Mouse (Mus musculus) hindbrain, embryonic 12.5 days (tissue): Measurements from ENCODE around the gene Syngr3. TPM values are rescaled to one million over a fixed set of nuclear protein-coding genes. Genes with fewer than 3 reads are reported as not detected.

Experiments
- ATAC-seq: fragments of 200-750 bp; cut with Nextera tagmentation; 2 replicates; pipeline ENCODE4 v1.8.0; 2017; ENCODE audit warnings: moderate TSS enrichment; ENCODE audit not compliant: low FRiP score
- H3K27ac ChIP-seq: fragments of 300-500 bp; sonication (generic); 2 replicates; pipeline ENCODE4 v1.5.1; 2016; ENCODE audit warnings: mild to moderate bottlenecking
- H3K27me3 ChIP-seq: fragments of 300-500 bp; sonication (generic); 2 replicates; pipeline ENCODE4 v1.6.1; 2016; ENCODE audit warnings: mild to moderate bottlenecking
- H3K36me3 ChIP-seq: fragments of 300-500 bp; sonication (generic); 2 replicates; pipeline ENCODE4 v1.6.1; 2016; ENCODE audit warnings: mild to moderate bottlenecking
- H3K4me1 ChIP-seq: fragments of 300-500 bp; sonication (generic); 2 replicates; pipeline ENCODE4 v1.6.1; 2016
- H3K4me2 ChIP-seq: fragments of 300-500 bp; sonication (generic); replicated peaks from 2 replicates; pipeline ENCODE4 v1.6.1; 2016; ENCODE audit warnings: mild to moderate bottlenecking
- H3K4me3 ChIP-seq: fragments of 300-500 bp; sonication (generic); 2 replicates; pipeline ENCODE4 v1.5.1; 2016; ENCODE audit warnings: mild to moderate bottlenecking
- H3K9ac ChIP-seq: fragments of 300-500 bp; sonication (generic); 2 replicates; pipeline ENCODE4 v1.6.1; 2016; ENCODE audit warnings: mild to moderate bottlenecking, moderate library complexity
- H3K9me3 ChIP-seq: fragments of 300-500 bp; sonication (generic); replicated peaks from 2 replicates; pipeline ENCODE4 v1.6.1; 2016; ENCODE audit warnings: mild to moderate bottlenecking
- WGBS: fragments of 180-500 bp; shearing (Covaris S2); methylation state at CpG from one replicate; pipeline ENCODE4 v1.1.7; 2016; 5-methylcytosine and 5-hydroxymethylcytosine counted together
- polyA plus RNA-seq: library from polyadenylated mRNA; unstranded; fragments of >200 nt; fragmentation: Nextera tagmentation; extraction: Ambion mirVana; gene quantifications from 2 replicates; pipeline ENCODE4 v1.2.1, GENCODE M21; 2016

Syngr3 gene
- polyA plus RNA-seq, 1 experiment from 2014 or later = 32.1 TPM

GRCm38 (mm10) chr17:24648731-24649377, 40.9 kb downstream of the Syngr3 start:
- Histone ChIP-seq H3K27ac (no peak overlapping the region), H3K4me2 (peak overlapping the region; percentile 97), H3K9me3 (no peaks in the 10 kb centered on the region), H3K4me3 (peak overlapping the region; percentile 66), H3K9ac (peak overlapping the region; percentile 84; the same call in 1 of the 2 replicates), H3K36me3 (no peaks in the 10 kb centered on the region), H3K4me1 (peaks cover 28% of the 10 kb centered on the region), H3K27me3 (peaks cover 44% of the 10 kb centered on the region)
- no peak for ATAC-seq
- 76% methylated on average over 10 of the region's 10 CpGs for WGBS

GRCm38 (mm10) chr17:24647493-24647892, 42.3 kb downstream of the Syngr3 start:
- no peak overlapping the region for H3K4me2 ChIP-seq
- no peak overlapping the region for H3K27ac ChIP-seq
- no peak for ATAC-seq
- no peaks in the 10 kb centered on the region for H3K36me3 ChIP-seq
- H3K9me3 ChIP-seq = no peaks in the 10 kb centered on the region
- peaks cover 44% of the 10 kb centered on the region for H3K27me3 ChIP-seq
- peaks cover 34% of the 10 kb centered on the region for H3K4me1 ChIP-seq
- H3K4me3 ChIP-seq = no peak overlapping the region
- 88% methylated on average over 11 of the region's 11 CpGs for WGBS
- H3K9ac ChIP-seq = no peak overlapping the region

- H3K4me1 ChIP-seq = peaks cover 34% of the 10 kb centered on the region
- H3K36me3 ChIP-seq = no peaks in the 10 kb centered on the region
- no peak overlapping the region for H3K27ac ChIP-seq
- no peaks in the 10 kb centered on the region for H3K9me3 ChIP-seq
- ATAC-seq = no peak
- no peak overlapping the region for H3K9ac ChIP-seq
- H3K4me3 ChIP-seq = no peak overlapping the region
- no peak overlapping the region for H3K4me2 ChIP-seq
- WGBS = 93% methylated on average over 4 of the region's 4 CpGs
- peaks cover 37% of the 10 kb centered on the region for H3K27me3 ChIP-seq
Observed at GRCm38 (mm10) chr17:24646381-24646780, 43.4 kb downstream of the Syngr3 start.

GRCm38 (mm10) chr17:24645916-24646315, 43.8 kb downstream of the Syngr3 start:
- no peak overlapping the region for H3K27ac ChIP-seq
- 81% methylated on average over 3 of the region's 3 CpGs for WGBS
- ATAC-seq = no peak
- H3K9me3 ChIP-seq = no peaks in the 10 kb centered on the region
- H3K36me3 ChIP-seq = no peaks in the 10 kb centered on the region
- peaks cover 32% of the 10 kb centered on the region for H3K27me3 ChIP-seq
- H3K4me3 ChIP-seq = no peak overlapping the region
- no peak overlapping the region for H3K9ac ChIP-seq
- H3K4me1 ChIP-seq = peaks cover 34% of the 10 kb centered on the region
- no peak overlapping the region for H3K4me2 ChIP-seq

- Histone ChIP-seq H3K9ac (peak overlapping the region; percentile 27; the same call in 1 of the 2 replicates), H3K4me2 (no peak overlapping the region), H3K9me3 (no peaks in the 10 kb centered on the region), H3K27me3 (peaks cover 24% of the 10 kb centered on the region), H3K27ac (peak overlapping the region; percentile 40), H3K4me3 (peak overlapping the region; percentile 2; the same call in 1 of the 2 replicates), H3K36me3 (no peaks in the 10 kb centered on the region), H3K4me1 (peaks cover 30% of the 10 kb centered on the region)
- 76% methylated on average over 9 of the region's 9 CpGs for WGBS
- ATAC-seq = no peak
Observed at GRCm38 (mm10) chr17:24644875-24645721, 44.7 kb downstream of the Syngr3 start.

GRCm38 (mm10) chr17:24644030-24644715, 45.6 kb downstream of the Syngr3 start:
- Histone ChIP-seq H3K4me3 (no peak overlapping the region), H3K9ac (peak overlapping the region; percentile 27; the same call in 1 of the 2 replicates), H3K27me3 (peaks cover 15% of the 10 kb centered on the region), H3K36me3 (no peaks in the 10 kb centered on the region), H3K4me2 (no peak overlapping the region), H3K4me1 (peaks cover 29% of the 10 kb centered on the region), H3K27ac (peak overlapping the region; percentile 40), H3K9me3 (no peaks in the 10 kb centered on the region)
- 40% methylated on average over 7 of the region's 7 CpGs for WGBS
- no peak for ATAC-seq

DNA sequence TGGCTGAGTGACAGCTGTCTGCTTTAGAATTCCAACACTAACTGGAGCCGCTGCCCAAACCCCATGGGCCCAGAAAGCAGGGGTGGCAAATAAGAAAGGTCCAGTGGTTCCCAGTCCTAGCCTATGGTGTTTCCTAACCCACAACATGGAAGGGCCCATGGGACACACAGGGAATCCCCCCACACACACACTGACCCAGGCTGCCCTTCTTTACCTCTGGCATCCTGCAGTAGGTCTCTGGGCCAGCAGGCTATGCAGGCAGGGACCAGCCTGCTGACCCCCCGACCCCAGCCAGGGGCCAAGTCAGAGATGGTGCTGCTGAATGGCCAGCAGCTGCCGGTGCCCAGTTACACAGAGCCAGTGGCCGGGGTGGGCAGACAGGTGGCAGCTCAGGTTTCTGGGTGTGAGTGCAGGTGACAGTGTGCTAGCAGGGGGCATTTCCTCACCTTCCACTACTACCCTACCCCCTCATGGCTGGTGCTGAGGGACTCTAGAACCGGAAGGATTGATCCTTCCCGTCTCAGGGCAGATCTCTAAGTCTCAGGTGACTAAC, 46.9 kb downstream of the Syngr3 start:
- no peak overlapping the region for H3K27ac ChIP-seq
- H3K4me2 ChIP-seq = no peak overlapping the region
- no peak for ATAC-seq
- 66% methylated on average over 6 of the region's 6 CpGs for WGBS
- no peak overlapping the region for H3K4me3 ChIP-seq
- 0 out of 2 replicates have a peak overlapping the region, but pooled peaks have one; percentile 14 for H3K9ac ChIP-seq
- no peaks in the 10 kb centered on the region for H3K9me3 ChIP-seq
- peaks cover 3% of the 10 kb centered on the region; the same call in 1 of the 2 replicates for H3K36me3 ChIP-seq
- peaks cover 28% of the 10 kb centered on the region for H3K4me1 ChIP-seq
- peaks cover 4% of the 10 kb centered on the region; the same call in 1 of the 2 replicates for H3K27me3 ChIP-seq

DNA sequence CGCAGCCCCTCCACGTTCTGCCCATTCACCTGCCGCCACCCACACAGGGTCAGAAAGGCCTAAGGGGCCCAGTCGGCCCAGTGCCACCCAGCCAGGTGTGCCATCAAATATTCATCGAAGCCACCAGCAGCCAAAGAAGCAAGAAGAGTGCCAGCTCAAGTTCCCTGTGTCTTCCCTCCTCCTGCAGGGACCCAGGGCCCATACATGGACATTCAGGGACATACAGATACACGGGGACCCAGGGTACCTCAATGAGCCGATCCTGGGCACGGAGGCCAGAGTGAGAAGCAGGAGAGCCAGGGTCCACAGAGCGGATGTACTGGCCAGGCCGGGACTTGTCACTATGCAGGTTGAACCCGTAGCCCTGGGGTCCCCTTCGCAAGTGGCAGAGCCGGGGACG, 47.8 kb downstream of the Syngr3 start:
- H3K27me3 ChIP-seq = no peaks in the 10 kb centered on the region
- 93% methylated on average over 14 of the region's 14 CpGs for WGBS
- no peak overlapping the region for H3K4me2 ChIP-seq
- peaks cover 3% of the 10 kb centered on the region; the same call in 1 of the 2 replicates for H3K36me3 ChIP-seq
- H3K27ac ChIP-seq = no peak overlapping the region
- peaks cover 28% of the 10 kb centered on the region for H3K4me1 ChIP-seq
- no peak for ATAC-seq
- H3K9me3 ChIP-seq = no peaks in the 10 kb centered on the region
- no peak overlapping the region for H3K4me3 ChIP-seq
- H3K9ac ChIP-seq = no peak overlapping the region

- peaks cover 28% of the 10 kb centered on the region for H3K4me1 ChIP-seq
- no peak for ATAC-seq
- H3K9ac ChIP-seq = no peak overlapping the region
- H3K9me3 ChIP-seq = no peaks in the 10 kb centered on the region
- H3K36me3 ChIP-seq = peaks cover 3% of the 10 kb centered on the region; the same call in 1 of the 2 replicates
- no peaks in the 10 kb centered on the region for H3K27me3 ChIP-seq
- no peak overlapping the region for H3K27ac ChIP-seq
- H3K4me2 ChIP-seq = no peak overlapping the region
- 95% methylated on average over 15 of the region's 15 CpGs for WGBS
- no peak overlapping the region for H3K4me3 ChIP-seq
Observed at GRCm38 (mm10) chr17:24640581-24640980, 49.2 kb downstream of the Syngr3 start.

DNA sequence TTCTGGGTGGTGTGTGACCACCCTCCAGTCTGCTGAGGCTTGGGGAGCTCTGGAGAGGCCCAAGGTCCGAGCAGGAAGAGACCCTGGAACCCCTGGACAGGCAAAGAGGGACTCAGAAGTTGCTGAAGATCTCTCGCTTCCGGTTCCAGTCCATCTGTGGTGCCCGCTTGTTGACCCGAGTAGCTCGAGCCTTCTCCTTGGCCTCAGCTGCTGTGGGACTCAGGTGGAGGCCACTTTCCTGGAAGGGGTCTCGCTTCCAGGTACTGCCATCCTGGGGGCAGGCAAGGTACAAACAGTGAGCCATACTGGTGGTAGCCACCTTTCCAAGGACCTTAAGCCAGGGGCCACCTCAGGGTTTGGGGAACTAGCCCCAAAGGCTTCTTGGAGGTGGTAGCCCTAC, 49.6 kb downstream of the Syngr3 start:
- 84% methylated on average over 7 of the region's 7 CpGs for WGBS
- H3K27ac ChIP-seq = peak overlapping the region; percentile 76

GRCm38 (mm10) chr17:24639571-24639988, 50.2 kb downstream of the Syngr3 start:
- no peak for ATAC-seq
- peak overlapping the region; percentile 50; the same call in 1 of the 2 replicates for H3K9ac ChIP-seq
- H3K36me3 ChIP-seq = peaks cover 3% of the 10 kb centered on the region; the same call in 1 of the 2 replicates
- H3K4me3 ChIP-seq = no peak overlapping the region
- no peak overlapping the region for H3K4me2 ChIP-seq
- no peaks in the 10 kb centered on the region for H3K27me3 ChIP-seq
- H3K4me1 ChIP-seq = peaks cover 21% of the 10 kb centered on the region
- 61% methylated on average over 5 of the region's 5 CpGs for WGBS
- peak overlapping the region; percentile 76 for H3K27ac ChIP-seq
- no peaks in the 10 kb centered on the region for H3K9me3 ChIP-seq

More for the DNA sequence above, 49.6 kb downstream of the Syngr3 start:
- H3K9me3 ChIP-seq = no peaks in the 10 kb centered on the region
- no peak for ATAC-seq
- H3K27me3 ChIP-seq = no peaks in the 10 kb centered on the region
- no peak overlapping the region for H3K9ac ChIP-seq
- no peak overlapping the region for H3K4me3 ChIP-seq
- peaks cover 26% of the 10 kb centered on the region for H3K4me1 ChIP-seq
- H3K4me2 ChIP-seq = no peak overlapping the region
- H3K36me3 ChIP-seq = peaks cover 3% of the 10 kb centered on the region; the same call in 1 of the 2 replicates
